Mouse (Mus musculus): ENCODE measurements at regions not wholly inside any gene's neighbourhood (a gene's known extent, or its start where the extent isn't known, plus 50 kb on each side); places are given as distances from the start of the nearest gene placed in this dataset.

- TF ChIP-seq CTCF (IDR thresholded peaks at IDR 0.05; ENCODE audit: extremely low read depth, insufficient read depth, insufficient read length, insufficient replicate concordance) (no peak), POLR2A (IDR thresholded peaks at IDR 0.05; ENCODE audit: low read depth, low read length) (no peak)
Measured at GRCm38 (mm10) chr4:55461927-55462326, 70.3 kb downstream of the Klf4 start.
